Mouse (Mus musculus) embryo, embryonic 10.5 days (tissue): ENCODE data around the gene Gm20388.
A peak's percentile ranks its signal among the peaks of the same experiment; 100 is the strongest.

Experiments
- DNase-seq: peaks from one replicate; pipeline ENCODE4 v3.0.0-alpha.2; 2015; ENCODE audit warnings: low spot score

Gm20388 gene

DNA sequence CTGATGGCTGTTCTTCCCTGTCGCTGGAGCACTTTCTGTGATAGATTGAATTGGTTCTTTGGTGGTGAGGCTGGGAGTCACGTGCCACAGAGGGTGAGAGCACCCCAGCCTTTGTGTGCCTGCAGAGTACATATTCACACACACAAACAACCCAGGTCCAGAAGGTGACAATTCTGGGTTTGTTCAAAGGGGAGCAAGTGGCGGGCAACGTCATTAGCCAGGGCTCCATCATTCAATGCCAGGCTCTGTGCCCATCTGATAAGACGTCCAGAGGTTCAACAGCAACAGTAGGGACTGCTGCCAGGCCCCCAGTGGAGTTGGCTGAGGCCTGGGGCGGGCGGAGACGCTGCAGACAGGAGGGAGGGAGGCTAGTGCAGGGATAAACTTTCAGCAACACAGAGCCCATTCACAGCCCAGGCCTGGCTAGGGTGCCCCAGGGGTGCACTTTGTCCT, 1253.4 kb downstream of the Gm20388 start:
- DNase-seq, result no peak

DNA sequence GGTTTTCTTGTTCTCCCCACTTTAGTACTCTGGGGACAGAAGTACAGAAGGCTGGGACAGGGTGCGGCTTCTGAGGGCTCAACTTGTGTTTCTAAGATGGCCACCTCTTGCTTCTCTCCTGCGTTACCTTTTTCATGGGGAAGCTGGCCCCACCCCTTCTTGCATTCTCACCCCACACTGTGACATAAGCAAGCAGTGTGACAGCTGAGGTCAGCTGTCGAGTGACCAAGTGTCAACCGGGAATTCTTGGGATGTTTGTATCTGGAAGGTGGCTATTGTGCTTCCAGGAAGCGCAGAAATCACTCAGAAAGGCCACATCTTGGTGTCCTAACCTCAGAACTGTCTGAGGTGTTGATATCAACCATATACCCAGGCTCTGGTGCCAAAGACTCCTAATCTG, 1257.4 kb downstream of the Gm20388 start:
- no peak for DNase-seq

DNA sequence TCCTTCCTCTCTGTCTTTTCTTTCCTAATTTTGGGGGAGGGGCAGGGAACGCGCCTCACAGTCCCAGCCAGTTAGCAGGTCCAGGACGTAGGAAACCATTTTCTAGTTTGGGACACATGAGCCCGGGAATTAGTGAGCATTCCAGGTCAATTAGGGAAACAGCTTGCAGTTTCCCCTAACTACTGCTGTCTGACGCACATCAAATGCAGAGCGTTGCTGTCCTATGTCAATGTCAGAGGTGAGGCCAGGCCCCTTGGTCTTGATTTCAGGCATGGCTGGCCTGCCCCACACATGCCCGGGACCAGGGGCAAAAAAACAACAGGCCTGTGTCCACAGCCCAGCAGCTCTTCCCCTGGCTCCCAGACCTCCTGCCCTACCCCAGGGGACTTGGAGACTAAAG, 1259.5 kb downstream of the Gm20388 start:
- DNase-seq, result peak; percentile 56

DNA sequence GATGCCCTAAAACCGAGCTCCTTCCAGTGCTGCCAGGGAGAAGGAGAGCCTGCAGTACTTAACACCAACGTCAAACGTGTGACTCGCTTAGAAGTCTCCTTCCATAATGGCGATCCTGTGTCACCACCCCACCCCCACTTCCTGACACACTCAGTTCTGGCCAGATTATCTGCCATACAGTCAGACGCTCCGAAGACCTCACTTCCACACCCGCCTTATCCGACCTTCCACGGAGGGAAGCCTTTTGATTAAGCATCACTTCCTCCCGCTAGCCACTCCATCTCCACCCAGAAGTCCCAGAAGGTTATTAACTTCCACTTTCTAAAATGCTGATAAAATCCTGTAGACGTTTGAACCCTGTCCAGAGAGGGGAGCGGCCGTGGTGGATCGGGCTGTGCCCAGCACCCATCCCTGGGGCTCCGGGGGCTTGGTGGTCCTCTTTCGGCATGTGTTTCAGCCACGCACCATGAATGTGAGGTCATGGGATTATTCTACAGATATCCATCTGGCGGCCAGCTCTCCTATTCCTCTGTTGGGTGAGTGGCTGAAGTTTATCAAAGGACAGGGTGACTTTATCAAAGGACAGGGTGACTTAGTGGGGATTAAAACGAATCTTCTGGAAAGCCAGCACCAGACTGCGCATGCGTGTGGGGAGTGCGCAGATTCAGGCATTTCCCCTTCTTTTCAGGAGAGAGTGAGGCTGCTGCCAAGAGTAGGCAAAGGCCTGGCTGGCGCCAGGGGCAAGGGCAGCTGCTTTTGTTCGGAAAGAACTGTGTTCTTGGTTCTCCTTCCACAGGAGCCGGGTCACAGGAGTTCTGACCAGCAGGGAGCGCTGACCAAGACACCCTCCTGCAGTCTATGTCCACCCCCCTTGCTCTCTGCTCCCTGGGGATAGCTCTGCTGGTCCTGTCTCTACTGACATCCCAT, 1260.2 kb downstream of the Gm20388 start:
- DNase-seq, result no peak

DNA sequence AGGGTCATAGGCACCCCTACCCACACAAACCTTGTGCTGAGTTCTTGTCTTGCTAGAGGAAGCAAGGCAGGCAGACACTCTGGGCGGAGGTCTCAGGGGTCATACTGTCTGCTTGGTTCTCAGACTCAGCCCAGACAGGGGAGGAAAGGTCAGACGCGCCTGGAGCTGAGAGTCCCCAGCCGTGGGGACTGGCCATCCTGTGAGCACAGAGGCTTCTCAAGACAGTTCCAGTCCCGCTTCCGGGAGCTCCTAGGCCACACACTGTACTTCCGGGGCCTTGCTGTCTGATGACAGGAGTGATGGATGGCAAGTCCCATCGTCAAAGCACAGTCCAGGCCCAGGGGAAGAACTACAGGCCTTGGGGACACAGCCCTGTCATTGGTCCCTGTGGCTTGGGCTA, 1261.9 kb downstream of the Gm20388 start:
- no peak for DNase-seq

DNA sequence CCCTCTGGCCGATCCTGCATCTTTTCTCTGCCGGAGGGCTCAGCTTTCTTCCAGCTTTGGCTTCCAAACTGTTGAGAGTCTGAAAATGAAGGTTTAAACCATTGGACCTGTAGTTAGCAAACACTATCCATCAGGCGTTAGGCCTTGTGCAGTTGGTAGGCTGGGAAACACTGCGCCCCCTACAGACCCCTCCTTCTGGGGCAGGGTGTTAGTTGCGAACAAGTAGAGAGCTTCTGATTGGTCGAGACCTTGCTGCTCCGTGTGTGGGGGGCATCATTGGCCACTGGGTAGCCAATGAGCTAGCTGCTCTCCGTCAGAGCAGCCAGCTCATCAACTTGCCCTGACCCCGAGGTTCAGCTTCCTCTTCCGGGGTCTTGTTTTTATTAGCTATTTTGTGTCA, 1263.5 kb downstream of the Gm20388 start:
- peak; percentile 72 for DNase-seq

DNA sequence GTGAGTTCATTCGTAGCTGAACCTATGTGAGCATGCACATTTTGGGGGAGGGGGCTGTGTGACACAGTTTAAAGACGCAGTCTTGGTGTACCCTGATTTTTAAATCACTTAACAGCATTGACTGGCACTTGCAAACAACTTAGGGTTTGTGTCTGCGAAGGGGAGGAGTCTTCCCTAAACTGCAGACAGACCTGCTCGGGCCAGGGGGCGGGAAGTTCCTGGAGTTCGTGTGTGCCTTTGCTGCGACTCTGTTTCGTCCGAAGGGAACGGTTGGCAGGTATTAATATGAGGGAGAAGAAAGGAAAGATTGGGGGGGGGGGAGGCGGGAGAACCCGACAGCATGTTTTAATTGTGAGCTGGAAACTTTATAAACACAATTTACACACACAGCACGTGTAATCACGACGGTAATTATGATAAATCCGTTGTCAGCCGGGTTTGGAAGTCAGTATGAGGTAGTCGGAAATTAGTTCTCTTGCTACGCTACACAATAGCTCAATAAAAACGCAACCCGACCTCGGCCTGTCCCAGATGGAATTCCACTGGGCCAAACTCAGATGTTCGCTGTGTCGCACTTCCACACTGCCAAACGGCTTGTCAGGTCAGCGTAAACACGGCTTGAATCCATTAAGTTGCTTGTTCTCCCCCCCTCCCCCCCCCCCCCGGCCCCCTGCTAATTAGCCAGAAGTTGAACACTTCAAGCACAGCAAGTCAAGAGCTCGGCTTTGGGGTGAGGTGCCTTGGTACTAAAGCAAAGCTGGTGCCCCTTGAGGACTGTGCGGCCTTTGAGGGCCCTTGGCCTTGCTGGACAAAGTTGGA, 1264.3 kb downstream of the Gm20388 start:
- peak; percentile 43 for DNase-seq

DNA sequence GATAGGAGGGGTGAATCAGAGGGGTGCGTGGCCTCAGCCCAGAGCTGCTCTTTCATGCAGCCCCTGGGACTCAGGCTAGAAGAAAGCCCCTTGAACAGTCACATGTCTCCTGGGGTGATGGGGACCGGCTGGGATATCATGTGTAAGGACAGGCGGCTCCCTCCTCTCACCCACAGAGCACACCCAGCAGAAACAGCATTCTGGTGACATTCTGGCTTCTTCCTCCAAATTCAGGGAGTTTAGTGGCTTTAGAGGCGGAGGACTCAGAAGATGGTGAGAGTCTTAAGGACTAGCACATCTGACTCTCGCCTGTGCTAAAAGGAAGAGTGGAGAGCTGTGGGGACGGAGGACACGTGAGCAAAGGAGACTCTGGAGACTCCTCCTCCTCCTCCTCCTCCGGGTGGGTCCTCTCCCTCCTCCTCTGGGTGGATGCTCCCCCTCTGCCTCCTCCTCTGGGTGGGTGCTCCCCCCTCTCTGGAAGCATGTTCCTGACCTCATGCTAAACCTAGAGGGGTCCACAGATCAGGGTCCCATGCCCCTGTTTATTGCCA, 1265.0 kb downstream of the Gm20388 start:
- DNase-seq, result no peak

DNA sequence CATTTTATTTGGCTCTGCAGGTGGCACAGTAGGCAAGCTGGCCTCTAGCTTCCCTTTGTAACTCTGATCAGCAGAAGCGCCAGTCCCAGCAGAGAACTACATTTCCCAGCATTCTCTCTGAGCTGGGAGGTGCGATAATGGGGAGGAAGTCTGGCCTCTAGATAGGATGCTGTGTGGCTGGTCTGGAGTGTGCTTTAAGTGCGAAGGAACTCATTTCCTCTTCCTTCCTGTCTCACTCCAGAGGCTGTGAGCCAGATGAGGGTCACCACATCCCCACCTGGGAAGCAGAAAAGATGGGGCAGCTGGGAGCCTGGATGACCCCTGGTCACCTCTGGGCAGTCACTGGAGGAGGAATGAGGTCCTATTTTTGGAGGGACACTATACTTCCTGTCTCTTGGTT, 1265.7 kb downstream of the Gm20388 start:
- DNase-seq, result peak; percentile 76

DNA sequence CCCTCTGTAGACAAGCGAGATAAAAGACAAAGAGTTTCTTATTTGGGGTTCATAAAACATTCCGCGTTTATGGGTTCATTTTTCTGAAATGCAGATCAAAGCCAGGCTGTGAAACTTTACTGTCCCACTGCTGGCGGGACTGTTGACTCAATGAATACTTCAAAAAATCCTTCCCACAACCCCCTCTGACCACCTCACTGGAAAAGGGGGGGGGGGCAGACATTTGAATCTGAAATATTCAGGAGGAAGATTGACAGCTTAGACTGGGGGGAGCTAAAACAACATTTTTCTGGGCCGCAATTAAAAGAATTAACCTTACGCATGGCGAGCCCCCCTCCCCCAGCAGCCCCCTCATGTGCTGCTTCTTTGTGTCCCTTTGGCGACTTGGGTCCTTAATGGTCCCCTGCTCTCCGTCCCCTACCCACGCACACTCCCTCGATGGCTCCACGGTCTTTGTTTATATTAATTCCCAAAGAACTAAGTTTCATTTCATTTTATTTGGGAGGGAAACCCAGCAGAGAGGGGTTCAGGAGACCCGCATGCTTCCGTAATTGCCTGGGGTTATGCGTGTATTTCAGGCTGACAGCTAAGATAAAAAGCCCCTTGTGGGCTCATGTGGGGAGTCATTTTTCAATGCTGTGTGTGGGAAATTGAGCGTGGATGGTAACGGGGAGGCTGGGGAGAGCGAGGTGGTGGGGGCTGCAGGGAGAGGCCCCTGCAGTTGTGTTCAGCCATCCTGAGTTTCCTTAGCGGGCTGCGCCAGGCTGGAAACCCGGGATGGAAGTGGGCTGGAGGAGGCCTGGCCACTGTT, 1270.0 kb downstream of the Gm20388 start:
- DNase-seq, result peak; percentile 51

DNA sequence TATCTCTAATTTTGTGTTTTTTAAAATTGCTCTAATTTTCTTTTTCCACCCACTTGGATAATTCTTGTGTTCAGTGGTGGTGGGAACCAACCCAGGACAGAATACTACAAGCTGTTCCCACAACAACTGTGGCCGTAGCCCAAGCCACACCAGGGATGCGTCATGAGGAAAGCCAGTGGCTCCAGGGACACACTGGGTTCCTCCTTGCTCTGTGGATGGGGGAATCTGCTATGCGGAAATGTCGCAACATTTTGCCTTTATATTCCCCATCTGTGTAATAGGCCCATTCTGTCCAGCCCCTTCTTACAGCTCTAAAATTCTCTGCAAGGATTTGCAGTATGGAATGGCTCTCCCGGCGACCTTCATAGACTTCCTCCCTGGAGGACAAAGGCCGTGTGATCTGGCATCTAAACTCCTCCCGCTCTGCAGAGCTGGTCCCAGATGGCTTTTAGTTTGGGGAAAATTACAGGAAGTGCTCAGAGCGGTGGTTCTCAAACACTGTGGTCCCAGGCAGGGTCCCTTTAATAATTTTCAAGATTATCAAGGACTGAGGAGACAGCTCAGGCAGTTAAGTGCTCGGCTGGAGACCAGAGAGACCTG, 1270.7 kb downstream of the Gm20388 start:
- no peak for DNase-seq

DNA sequence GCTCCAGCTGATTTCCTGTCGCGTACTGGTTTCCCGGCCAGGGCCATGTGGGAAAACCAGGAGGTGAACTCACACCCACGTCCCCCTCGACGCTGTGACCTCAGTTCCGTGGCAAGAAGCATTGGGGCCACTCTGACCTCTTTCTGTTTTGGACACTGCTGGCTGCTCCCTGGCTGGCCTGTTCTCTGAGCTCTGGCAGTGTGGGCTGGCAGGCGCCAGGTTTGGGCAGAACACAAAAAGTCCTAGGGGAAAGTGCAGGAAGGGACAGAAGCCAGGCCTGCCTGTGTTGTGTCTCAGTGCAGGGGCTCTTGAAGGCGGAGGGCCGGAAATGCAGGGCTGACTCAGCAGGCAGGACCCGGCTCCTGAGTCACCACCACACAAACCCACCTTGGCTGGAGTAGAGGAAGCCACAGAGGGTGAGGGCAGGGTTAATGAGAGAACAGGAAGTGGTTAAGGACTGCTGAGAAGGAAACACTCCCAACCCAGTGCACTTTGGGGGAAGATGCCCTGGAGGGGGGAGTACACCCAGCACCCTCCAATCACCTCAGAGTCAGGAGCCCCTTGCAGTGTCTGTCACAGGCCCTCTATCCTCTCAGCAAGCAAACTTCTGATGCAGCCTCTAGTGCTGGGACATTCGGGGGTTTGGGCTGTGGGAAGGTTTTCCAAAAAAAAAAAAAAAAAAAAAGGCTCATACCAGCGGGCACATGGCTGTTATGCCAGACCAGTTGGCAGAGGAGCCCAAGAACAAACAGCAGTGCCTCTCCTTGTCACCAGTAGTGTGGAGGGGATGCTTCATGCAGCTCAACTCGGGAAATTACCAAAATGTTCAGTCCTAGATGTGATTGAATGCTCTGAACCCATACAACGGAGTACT, 1277.1 kb downstream of the Gm20388 start:
- DNase-seq, result no peak

DNA sequence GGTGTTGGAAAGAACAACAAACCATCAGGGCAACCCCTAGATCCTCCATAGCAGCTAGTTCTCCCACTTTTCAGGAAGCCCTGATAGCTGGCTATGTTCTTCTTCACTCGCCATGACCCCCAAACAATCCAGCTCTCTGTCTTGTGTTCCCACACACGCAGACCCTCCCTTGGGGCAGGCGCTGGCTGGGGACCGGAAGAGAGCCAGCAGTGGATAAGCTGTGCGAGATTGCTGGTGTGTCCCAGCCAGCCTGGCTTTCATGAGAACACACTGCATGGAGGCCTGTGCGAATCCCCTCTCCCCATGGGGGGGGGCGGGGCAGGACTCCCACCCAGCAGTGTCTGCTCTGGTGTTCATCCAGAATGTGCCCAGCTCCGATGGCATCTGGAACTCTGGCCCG, 1278.4 kb downstream of the Gm20388 start:
- no peak for DNase-seq

DNA sequence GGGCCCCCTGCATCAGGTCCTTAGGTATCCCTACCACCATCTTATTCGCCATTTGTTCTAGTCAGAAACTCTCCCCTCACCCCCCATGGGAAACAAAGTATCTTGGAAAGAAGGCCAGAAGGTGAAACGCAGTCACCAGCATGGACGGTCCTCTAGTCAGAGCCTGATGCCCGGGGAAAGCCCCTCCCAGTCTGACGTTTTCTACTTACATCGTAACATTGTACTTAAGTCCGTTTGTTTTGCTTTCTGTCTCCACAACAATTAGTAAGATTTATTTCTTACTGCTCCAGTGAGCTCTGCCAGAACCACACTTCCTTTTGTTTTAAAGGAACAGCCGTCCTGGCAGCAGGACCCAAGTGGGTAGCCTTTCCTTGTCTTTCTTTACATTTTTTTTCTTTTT, 1281.8 kb downstream of the Gm20388 start:
- no peak for DNase-seq

DNA sequence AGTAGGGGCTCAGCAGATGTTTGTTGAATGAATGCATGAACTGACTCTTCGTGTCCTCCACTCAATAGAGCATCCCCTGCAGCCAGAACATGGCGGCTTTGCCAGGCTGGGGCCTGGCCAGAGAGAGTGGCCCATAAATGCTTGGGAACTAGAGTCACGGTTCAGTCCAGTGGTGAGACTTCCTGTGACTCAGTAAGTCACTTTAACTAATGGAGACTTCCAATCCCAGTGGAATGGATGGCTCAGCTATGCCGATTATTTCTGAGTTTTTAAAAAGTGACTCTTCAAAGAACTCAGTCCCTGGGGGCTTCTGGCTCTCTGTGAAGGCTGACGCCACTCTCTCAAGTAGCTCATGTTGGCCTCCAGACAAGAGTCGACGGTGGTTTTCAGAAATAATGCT, 1285.3 kb downstream of the Gm20388 start:
- DNase-seq, result no peak

DNA sequence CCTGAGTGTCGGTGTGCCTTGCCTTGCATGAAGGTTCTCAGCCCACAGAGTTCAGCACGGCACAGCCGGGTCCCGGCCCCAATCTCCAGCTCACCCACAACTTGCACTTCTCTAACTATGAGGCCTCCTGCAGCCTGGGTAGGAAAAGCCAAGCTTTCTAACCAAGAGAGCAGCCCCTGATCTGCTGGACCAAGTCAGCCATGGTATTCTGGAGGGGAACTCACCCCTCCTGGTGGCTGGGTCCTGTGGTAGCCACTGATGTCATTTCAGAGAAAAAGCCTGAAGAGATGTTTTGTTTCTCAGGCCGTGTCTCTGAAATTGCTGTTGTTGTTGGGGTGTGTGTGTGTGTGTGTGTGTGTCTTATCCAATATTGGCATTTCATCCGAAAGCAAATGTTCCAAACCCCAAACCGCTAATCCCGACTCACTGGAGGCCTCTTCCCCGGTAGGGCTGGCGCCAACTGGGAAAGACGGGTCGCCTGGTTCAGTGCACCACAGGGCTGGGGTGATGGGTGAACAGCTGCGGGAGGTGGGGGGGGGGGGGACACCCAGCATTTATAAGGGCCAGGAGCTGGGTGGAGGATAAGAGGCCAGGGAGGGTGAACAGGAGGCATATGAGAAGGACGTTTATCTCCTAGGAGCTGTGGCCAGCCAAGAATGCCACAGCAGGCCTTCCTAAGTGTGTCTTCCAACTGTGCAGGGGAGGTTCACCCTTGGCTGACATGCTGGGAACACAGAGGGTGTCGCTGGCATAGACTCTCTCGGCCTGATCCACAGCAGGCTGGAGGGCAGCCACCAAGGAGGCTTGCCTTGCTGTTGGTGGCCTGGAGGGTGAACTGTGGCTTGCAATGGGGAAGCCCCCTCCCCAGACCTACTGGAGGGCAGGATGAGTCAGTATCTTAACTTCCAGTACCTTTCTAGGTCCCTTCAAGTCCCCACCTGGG, 1286.4 kb downstream of the Gm20388 start:
- no peak for DNase-seq

DNA sequence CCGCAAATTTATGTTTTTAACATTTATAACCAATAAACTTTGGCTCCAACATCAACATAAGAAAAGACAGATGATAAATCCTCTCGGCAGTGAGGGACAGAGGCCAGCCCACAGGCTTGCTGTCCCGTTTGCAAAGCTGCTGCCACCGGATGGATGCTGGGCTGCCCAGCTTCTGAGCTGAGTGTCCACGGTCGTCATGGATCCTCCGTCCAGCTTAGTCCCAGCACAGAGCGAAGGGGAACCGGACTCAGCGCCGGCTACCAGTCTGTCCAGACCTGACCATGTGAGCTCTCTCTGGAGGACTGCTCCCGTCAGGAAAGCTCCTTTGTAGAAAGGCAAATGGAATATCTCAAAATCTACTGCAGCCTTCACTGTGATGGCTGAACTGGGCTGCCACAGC, 1289.4 kb downstream of the Gm20388 start:
- no peak for DNase-seq

DNA sequence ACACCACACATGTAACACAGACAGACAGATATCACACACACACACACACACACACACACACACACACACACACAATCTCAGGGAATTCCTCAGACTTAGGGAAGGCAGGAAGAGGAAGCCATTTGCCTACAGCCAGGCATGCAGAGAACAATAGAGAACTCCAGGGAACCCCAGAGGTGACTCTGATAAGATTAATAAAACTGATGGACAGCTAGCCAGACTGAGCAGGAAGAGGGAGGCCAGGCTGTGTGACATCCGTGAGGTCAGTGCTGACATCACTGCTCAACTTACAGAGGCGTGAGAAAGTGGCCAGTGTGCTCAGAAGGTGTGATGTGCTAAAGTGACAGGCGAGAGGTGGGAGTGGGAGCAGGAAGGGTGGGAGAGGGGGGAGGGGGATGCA, 1290.3 kb downstream of the Gm20388 start:
- DNase-seq, result peak; percentile 37

DNA sequence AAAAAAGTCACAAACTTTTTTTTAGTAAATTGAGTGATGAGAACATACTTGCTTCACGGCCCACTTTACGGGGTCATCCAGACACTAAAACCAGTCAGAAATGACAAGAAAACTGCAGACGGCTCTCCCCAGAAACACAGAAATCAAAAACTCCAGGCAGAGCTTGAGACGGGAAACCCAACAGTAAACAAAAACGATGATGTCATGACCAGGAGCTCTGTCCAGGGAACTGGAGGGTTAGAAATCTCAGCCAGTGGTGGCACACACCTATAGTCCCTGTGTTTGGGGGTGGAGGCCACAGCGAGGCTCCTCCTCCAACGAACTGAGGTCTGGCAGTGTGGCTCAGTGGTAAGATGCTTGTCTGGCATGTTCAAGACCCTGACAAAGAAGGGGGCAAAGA, 1291.0 kb downstream of the Gm20388 start:
- DNase-seq, result no peak
